Mouse (Mus musculus): Measurements from ENCODE around the gene Cped1. TPM values are rescaled to one million over a fixed set of nuclear protein-coding genes. Genes with fewer than 3 reads are reported as not detected.

The Cped1 gene
- total and polyA plus RNA-seq, 3 experiments: not detected

DNA sequence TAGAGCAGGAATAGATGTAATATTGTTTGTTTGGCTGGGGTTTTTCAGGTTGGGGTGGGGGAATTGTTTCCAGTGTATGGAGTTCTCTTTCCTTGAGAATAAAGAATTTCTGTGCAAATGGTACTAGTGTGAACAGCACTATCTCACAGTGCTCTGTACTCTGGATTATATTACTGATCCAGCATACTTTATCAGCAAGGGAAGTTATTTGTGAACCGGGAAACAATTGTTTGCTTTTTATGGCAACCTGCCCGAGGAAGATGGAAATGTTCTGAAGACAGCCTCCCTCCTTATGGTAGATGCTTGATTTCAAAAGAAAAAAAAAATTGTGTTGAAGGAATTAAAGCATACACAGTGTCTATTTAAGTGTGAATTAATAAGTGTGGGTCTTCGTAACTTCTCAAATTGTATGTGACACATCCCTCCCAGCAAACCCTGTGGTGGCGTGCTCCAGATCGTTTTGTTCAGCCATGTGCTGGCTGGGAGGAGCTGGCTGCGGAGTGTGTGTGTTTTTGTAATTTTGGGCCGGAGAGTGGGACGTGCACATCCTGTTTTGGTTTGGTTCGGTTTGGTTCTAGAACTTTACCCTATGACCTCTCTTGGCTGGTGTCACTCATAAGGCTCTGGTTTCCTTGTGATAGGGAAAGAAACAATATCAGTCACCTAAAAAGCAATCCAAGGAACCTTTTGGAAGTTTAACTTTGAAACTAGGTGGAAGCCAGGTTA is 59.3 kb downstream of the Cped1 start:
- no peak for DNase-seq (ENCODE audit: low read depth, low spot score)
- H3K9me3 ChIP-seq (replicated peaks; ENCODE audit: insufficient read depth, low read length): no peaks in the 10 kb centered on the region
- H3K9ac ChIP-seq (ENCODE audit: control insufficient read depth, low read depth, low read length, poor library complexity, severe bottlenecking): no peak overlapping the region

DNA sequence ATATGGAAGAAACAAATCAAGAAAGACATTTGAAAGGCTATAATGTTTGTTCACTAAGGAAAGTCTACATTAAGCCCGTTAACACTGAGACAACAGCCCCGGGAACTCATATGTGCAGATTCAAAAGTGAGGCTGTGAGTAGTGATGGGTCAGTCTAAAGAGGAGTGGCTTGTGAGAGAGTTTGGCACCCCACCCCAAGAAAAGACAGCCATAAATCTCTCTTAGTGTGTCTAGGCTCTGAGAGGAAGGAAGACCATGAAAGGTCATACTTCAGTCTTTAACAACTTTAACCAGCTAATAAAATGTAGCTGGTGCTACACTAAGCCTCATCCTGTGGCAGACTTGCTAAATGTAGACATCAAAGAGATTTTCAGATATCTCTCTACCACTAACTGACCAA is 61.4 kb downstream of the Cped1 start:
- Histone ChIP-seq H3K36me3 (ENCODE audit: control insufficient read depth in 1 of 2, insufficient read depth in 2 of 2, low read length in 2 of 2) (no peaks in the 10 kb centered on the region), H3K4me3 (ENCODE audit: control insufficient read depth in 1 of 2, insufficient read depth in 1 of 2, low read depth in 2 of 2, low read length in 2 of 2) (no peak overlapping the region), H3K9me3 (replicated peaks; ENCODE audit: insufficient read depth, low read length) (no peaks in the 10 kb centered on the region), H3K27ac (ENCODE audit: control insufficient read depth, low read depth, low read length) (no peak overlapping the region), H3K79me2 (ENCODE audit: control insufficient read depth, insufficient read depth, low read length, poor library complexity) (no peaks in the 10 kb centered on the region), H3K9ac (ENCODE audit: control insufficient read depth, low read depth, low read length, poor library complexity, severe bottlenecking) (no peak overlapping the region), H3K27me3 (ENCODE audit: control insufficient read depth in 1 of 2, insufficient read depth in 2 of 2, low read length in 2 of 2) (peaks cover 0 to 2% of the 10 kb centered on the region in 2 experiments; a peak in 2 of 4 replicates), H3K4me1 (ENCODE audit: control insufficient read depth in 1 of 2, insufficient read depth in 2 of 2, low read length in 2 of 2) (no peaks in the 10 kb centered on the region)
- no peak for DNase-seq (ENCODE audit: low read depth, low spot score)
- TF ChIP-seq NELFE (IDR thresholded peaks at IDR 0.05; ENCODE audit: low read depth, low read length) (no peak), CHD2 (IDR thresholded peaks at IDR 0.05; ENCODE audit: low read length) (no peak), ELF1 (IDR thresholded peaks at IDR 0.05; ENCODE audit: low read depth, low read length) (no peak), EP300 (IDR thresholded peaks at IDR 0.05; ENCODE audit: low read depth in 1 of 2, low read length in 2 of 2) (no peak), MYB (IDR thresholded peaks at IDR 0.05; ENCODE audit: low read depth, low read length) (no peak), E2F4 (IDR thresholded peaks at IDR 0.05; ENCODE audit: borderline replicate concordance, low read depth, low read length) (no peak), CTCF (IDR thresholded peaks at IDR 0.05 in 2 of 3, conservative IDR thresholded peaks at IDR 0.05 in 1 of 3; ENCODE audit: control insufficient read depth in 1 of 3, insufficient read depth in 1 of 3, low read depth in 2 of 3, low read length in 3 of 3, poor library complexity in 1 of 3, severe bottlenecking in 1 of 3) (no peak), POLR2A (IDR thresholded peaks at IDR 0.05; ENCODE audit: control insufficient read depth in 1 of 2, insufficient read depth in 1 of 2, low read depth in 1 of 2, low read length in 2 of 2, poor library complexity in 1 of 2) (no peak), ZNF384 (IDR thresholded peaks at IDR 0.05; ENCODE audit: low read depth, low read length) (no peak), JUND (IDR thresholded peaks at IDR 0.05; ENCODE audit: low read depth, low read length) (no peak), MAFK (IDR thresholded peaks at IDR 0.05; ENCODE audit: borderline replicate concordance, low read depth, low read length) (no peak), KAT2A (conservative IDR thresholded peaks at IDR 0.05; ENCODE audit: low read depth, low read length) (no peak), CHD1 (IDR thresholded peaks at IDR 0.05; ENCODE audit: low read depth, low read length) (no peak), TCF12 (IDR thresholded peaks at IDR 0.05; ENCODE audit: low read depth, low read length) (no peak), MYC (IDR thresholded peaks at IDR 0.05; ENCODE audit: low read depth, low read length) (no peak), BHLHE40 (IDR thresholded peaks at IDR 0.05; ENCODE audit: borderline replicate concordance, low read depth, low read length) (no peak), SIN3A (IDR thresholded peaks at IDR 0.05; ENCODE audit: low read length) (no peak), GATA1 (IDR thresholded peaks at IDR 0.05; ENCODE audit: low read depth, low read length) (no peak), USF2 (IDR thresholded peaks at IDR 0.05; ENCODE audit: borderline replicate concordance in 1 of 2, insufficient read depth in 1 of 2, low read depth in 1 of 2, low read length in 2 of 2) (no peak), ETS1 (IDR thresholded peaks at IDR 0.05; ENCODE audit: low read depth, low read length) (no peak)

More for the DNA sequence above, 59.3 kb downstream of the Cped1 start:
- peaks cover 0 to 2% of the 10 kb centered on the region in 2 experiments; a peak in 2 of 4 replicates for H3K27me3 ChIP-seq (ENCODE audit: control insufficient read depth in 1 of 2, insufficient read depth in 2 of 2, low read length in 2 of 2)
- TF ChIP-seq USF1 (IDR thresholded peaks at IDR 0.05; ENCODE audit: low read depth, low read length) (no peak), ZC3H11A (IDR thresholded peaks at IDR 0.05; ENCODE audit: low read depth, low read length) (no peak)
- H3K36me3 ChIP-seq (ENCODE audit: control insufficient read depth in 1 of 2, insufficient read depth in 2 of 2, low read length in 2 of 2): no peaks in the 10 kb centered on the region
- H3K4me3 ChIP-seq (ENCODE audit: control insufficient read depth in 1 of 2, insufficient read depth in 1 of 2, low read depth in 2 of 2, low read length in 2 of 2): no peak overlapping the region
- no peaks in the 10 kb centered on the region for H3K4me1 ChIP-seq (ENCODE audit: control insufficient read depth in 1 of 2, insufficient read depth in 2 of 2, low read length in 2 of 2)
- H3K27ac ChIP-seq (ENCODE audit: control insufficient read depth, low read depth, low read length): no peak overlapping the region
- H3K79me2 ChIP-seq (ENCODE audit: control insufficient read depth, insufficient read depth, low read length, poor library complexity): no peaks in the 10 kb centered on the region
